Mouse (Mus musculus): ENCODE data around the gene Mdm2.

DNA sequence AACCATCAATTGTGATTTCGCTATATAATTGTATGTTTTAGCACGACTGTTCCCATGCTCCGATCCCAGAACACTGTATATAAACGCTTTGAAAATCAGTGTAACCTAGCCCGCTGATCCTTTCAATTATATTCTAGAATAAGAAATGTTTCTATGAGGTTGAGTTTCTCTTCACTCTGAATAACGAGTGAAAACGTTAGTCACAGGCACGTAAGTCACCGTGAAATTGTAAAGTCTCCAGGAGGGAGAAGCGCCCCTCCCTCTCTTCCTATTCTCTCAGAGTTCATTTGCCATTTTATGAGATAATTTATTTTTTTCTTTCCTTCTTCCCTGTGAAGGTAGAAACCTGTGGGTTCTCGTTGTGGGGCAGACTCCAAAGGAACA lies 51.1 kb downstream of the Mdm2 start:
- TF ChIP-seq TAL1 (IDR thresholded peaks at IDR 0.05; ENCODE audit: low read length) (no peak), GATA1 (IDR thresholded peaks at IDR 0.05; ENCODE audit: low read length) (no peak)

All from erythroblast, embryonic 14.5 days (primary cell).